Mouse (Mus musculus) C2C12 (cell line): ENCODE data around the gene Olfr222.

Experiments used
- CEBPB ChIP-seq: IDR thresholded peaks from one replicate; pipeline ENCODE4 v1.6.1; 2011; ENCODE audit warnings: low read depth, mild to moderate bottlenecking, control low read depth, moderate library complexity
- CTCF ChIP-seq: IDR thresholded peaks from one replicate; pipeline ENCODE4 v1.5.1; 2011; ENCODE audit not compliant: control insufficient read depth, insufficient read depth, insufficient read length
- MAX ChIP-seq: IDR thresholded peaks from one replicate; pipeline ENCODE4 v1.6.1; 2011; ENCODE audit warnings: mild to moderate bottlenecking, control low read depth
- USF1 ChIP-seq: IDR thresholded peaks from one replicate; pipeline ENCODE4 v1.6.1; 2011; ENCODE audit warnings: low read depth, mild to moderate bottlenecking, control low read depth, moderate library complexity

GRCm38 (mm10) chr11:59544005-59544404, 32.0 kb downstream of the Olfr222 start:
- no peak for TF ChIP-seq CTCF
- no peak for TF ChIP-seq USF1
- TF ChIP-seq MAX: no peak
- no peak for TF ChIP-seq CEBPB
